17 mouse cellular contexts compared by ENCODE assay signal in genomic region chr5:81564294-81564693, GRCm38 (mm10).
DNase-seq lines count a peak whose midpoint lies in the region; TF ChIP-seq lines count a peak whose summit lies in the region.
"Had no signal": no experiment of that assay in that cellular context is flagged by ENCODE, and none has a peak within 500 bp of the region (broad histone marks: within the 10 kb centered on the region; RNA-seq: fewer than 3 reads in every experiment).

No protein-coding gene starts in this region.

- H3K4me1 ChIP-seq in cerebellum, adult 2 months (ENCODE audit: control insufficient read depth, insufficient read depth, low read length) = no peaks in the 10 kb centered on the region
- H3K4me1 ChIP-seq: embryonic facial prominence, embryonic 12.5 days; heart, embryonic 13.5 days; liver, embryonic 15.5 days; neural tube, embryonic 12.5 days had no signal

- WGBS in cerebellum, adult 2 months = 3% methylated on average over 1 of the region's 1 CpGs

- TF ChIP-seq POLR2A in cerebellum, adult 2 months (IDR thresholded peaks at IDR 0.05; ENCODE audit: borderline replicate concordance, insufficient read depth, low read length) = no peak

- H3K27me3 ChIP-seq in cerebellum, adult 2 months (ENCODE audit: control insufficient read depth, insufficient read depth, low read length) = no peaks in the 10 kb centered on the region
- H3K27me3 ChIP-seq: embryonic facial prominence, embryonic 12.5 days; heart, embryonic 13.5 days; limb, embryonic 12.5 days; liver, embryonic 15.5 days; neural tube, embryonic 12.5 days had no signal

- DNase-seq in left cerebral cortex, adult 18-20 months (ENCODE audit: low spot score in 2 of 2) = peak; percentile 9 to 11
- DNase-seq in left cerebral cortex, postnatal 4 days = no peak
- DNase-seq in cerebellum, adult 2 months = peak; percentile 29 to 78
- DNase-seq in cerebellum, postnatal 25 days = peak; percentile 65 to 75
- DNase-seq in layer of hippocampus, postnatal 36 days = peak; percentile 29 to 39
- no peak for DNase-seq in heart, adult 11 months
- no peak for DNase-seq in adrenal gland, postnatal 25 days
- DNase-seq: heart, postnatal 36 days; kidney, adult 11 months; kidney, postnatal 14 days; right cerebral cortex, postnatal 25 days; thymus, postnatal 4 days had no signal

- intact Hi-C loops in left cerebral cortex, postnatal 4 days (cut with DNase I) = no loop called here

- no peak overlapping the region for H3K27ac ChIP-seq in cerebellum, adult 2 months (ENCODE audit: insufficient read depth, low read length)
- H3K27ac ChIP-seq: embryonic facial prominence, embryonic 12.5 days; heart, embryonic 13.5 days; limb, embryonic 12.5 days; liver, embryonic 15.5 days; neural tube, embryonic 12.5 days had no signal

- no peak overlapping the region for H3K4me3 ChIP-seq in cerebellum, adult 2 months (replicated peaks; ENCODE audit: insufficient read depth, low read depth, low read length)
- H3K4me3 ChIP-seq: embryonic facial prominence, embryonic 12.5 days; heart, embryonic 13.5 days; limb, embryonic 12.5 days; liver, embryonic 15.5 days; neural tube, embryonic 12.5 days had no signal

- no peak for TF ChIP-seq CTCF in cerebellum, adult 2 months (IDR thresholded peaks at IDR 0.05; ENCODE audit: borderline replicate concordance, insufficient read depth, low read depth, low read length)

Comparison
In these comparisons a context has a peak if more than half of its experiments do, and no peak if none do; other contexts are left out.
1. DNase-seq: peak in left cerebral cortex, adult 18-20 months (2 of 2), cerebellum, adult 2 months (2 of 2), cerebellum, postnatal 25 days (2 of 2) and layer of hippocampus, postnatal 36 days (2 of 2); none in left cerebral cortex, postnatal 4 days (single experiment), heart, adult 11 months (single experiment) and adrenal gland, postnatal 25 days (single experiment).